Mouse (Mus musculus): ENCODE results near the gene Hnrnpd. TPM values are rescaled to one million over a fixed set of nuclear protein-coding genes. Genes with fewer than 3 reads are reported as not detected.

The Hnrnpd gene
- polyA plus RNA-seq, 1 experiment from 2014 or later: 196 TPM

- Histone ChIP-seq H3K4me2 (no peak overlapping the region), H3K27ac (ENCODE audit: low read depth) (no peak overlapping the region), H3K9me3 (ENCODE audit: low read depth, low read length) (peaks cover 2% of the 10 kb centered on the region; the same call in 1 of the 2 replicates), H3K36me3 (ENCODE audit: insufficient read depth) (no peaks in the 10 kb centered on the region), H3K27me3 (ENCODE audit: insufficient read depth, low read length) (no peaks in the 10 kb centered on the region), H3K4me3 (ENCODE audit: low read depth, low read length) (no peak overlapping the region), H3K4me1 (ENCODE audit: insufficient read depth) (no peaks in the 10 kb centered on the region), H3K9ac (no peak overlapping the region)
- WGBS: 72% methylated on average over 3 of the region's 3 CpGs
- no peak for TF ChIP-seq CTCF (IDR thresholded peaks at IDR 0.05; ENCODE audit: low read depth)
- ATAC-seq (ENCODE audit: insufficient read depth): no peak
- DNase-seq: no peak
Observed at GRCm38 (mm10) chr5:99939440-99939839, 39.3 kb downstream of the Hnrnpd start.

GRCm38 (mm10) chr5:99931910-99932309 lies 46.8 kb downstream of the Hnrnpd start:
- WGBS: 80% methylated on average over 6 of the region's 6 CpGs
- no peaks in the 10 kb centered on the region for H3K4me1 ChIP-seq (ENCODE audit: insufficient read depth)
- no peak overlapping the region for H3K27ac ChIP-seq (ENCODE audit: low read depth)
- DNase-seq (no peak), ATAC-seq (ENCODE audit: insufficient read depth) (no peak)
- H3K36me3 ChIP-seq (ENCODE audit: insufficient read depth): no peaks in the 10 kb centered on the region
- no peak overlapping the region for H3K9ac ChIP-seq
- no peak overlapping the region for H3K4me2 ChIP-seq
- no peak for TF ChIP-seq CTCF (IDR thresholded peaks at IDR 0.05; ENCODE audit: low read depth)
- H3K27me3 ChIP-seq (ENCODE audit: insufficient read depth, low read length): no peaks in the 10 kb centered on the region
- no peak overlapping the region for H3K4me3 ChIP-seq (ENCODE audit: low read depth, low read length)
- no peaks in the 10 kb centered on the region for H3K9me3 ChIP-seq (ENCODE audit: low read depth, low read length)

DNA sequence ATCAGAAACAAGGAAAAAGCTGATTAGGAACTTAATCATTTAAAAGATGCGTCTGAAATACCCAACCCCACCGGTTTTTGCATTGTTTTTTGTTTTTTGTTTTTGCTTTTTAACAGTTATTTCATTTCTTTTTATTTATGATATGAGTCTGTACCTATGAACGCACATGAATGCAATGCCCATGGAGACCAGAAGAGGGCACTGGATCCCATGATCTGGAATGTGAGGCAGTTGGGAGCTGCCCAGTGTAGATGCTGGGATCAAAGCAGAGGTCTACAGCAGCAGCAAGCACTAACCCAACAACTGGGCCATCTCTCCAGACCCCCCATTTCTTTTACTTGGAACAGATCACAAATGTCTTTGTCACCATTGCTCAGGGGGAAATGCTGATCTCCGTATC lies 50.8 kb downstream of the Hnrnpd start:
- no peaks in the 10 kb centered on the region for H3K4me1 ChIP-seq (ENCODE audit: insufficient read depth)
- no peak overlapping the region for H3K4me3 ChIP-seq (ENCODE audit: low read depth, low read length)
- H3K9ac ChIP-seq: no peak overlapping the region
- ATAC-seq (ENCODE audit: insufficient read depth) (no peak), DNase-seq (peak; percentile 76)
- no peaks in the 10 kb centered on the region for H3K9me3 ChIP-seq (ENCODE audit: low read depth, low read length)
- 48% methylated on average over 4 of the region's 4 CpGs for WGBS
- H3K36me3 ChIP-seq (ENCODE audit: insufficient read depth): no peaks in the 10 kb centered on the region
- no peak overlapping the region for H3K4me2 ChIP-seq
- no peak overlapping the region for H3K27ac ChIP-seq (ENCODE audit: low read depth)
- TF ChIP-seq CTCF (IDR thresholded peaks at IDR 0.05; ENCODE audit: low read depth): peak; percentile 73
- H3K27me3 ChIP-seq (ENCODE audit: insufficient read depth, low read length): no peaks in the 10 kb centered on the region

DNA sequence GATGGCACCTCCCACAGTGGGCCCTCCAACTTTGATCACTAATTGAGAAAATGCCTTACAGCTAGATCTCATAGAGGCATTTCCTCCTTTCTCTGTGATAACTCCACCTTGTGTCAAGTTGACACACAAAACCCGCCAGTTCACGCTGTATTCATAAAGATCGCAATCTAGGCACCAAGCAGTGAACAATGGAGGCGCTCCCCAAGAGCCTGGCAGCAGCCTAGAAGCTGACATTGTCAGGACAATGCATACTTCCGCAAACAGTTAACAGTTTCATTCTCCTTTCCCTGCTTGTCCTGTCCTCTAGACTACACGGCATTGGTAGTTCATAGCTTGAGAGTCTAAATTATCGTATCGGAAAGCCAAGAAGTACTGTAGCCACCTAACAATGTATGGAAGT lies 56.7 kb downstream of the Hnrnpd start:
- Histone ChIP-seq H3K27me3 (ENCODE audit: insufficient read depth, low read length) (no peaks in the 10 kb centered on the region), H3K36me3 (ENCODE audit: insufficient read depth) (no peaks in the 10 kb centered on the region), H3K9me3 (ENCODE audit: low read depth, low read length) (no peaks in the 10 kb centered on the region), H3K4me1 (ENCODE audit: insufficient read depth) (no peaks in the 10 kb centered on the region), H3K4me3 (ENCODE audit: low read depth, low read length) (no peak overlapping the region), H3K9ac (no peak overlapping the region), H3K27ac (ENCODE audit: low read depth) (no peak overlapping the region), H3K4me2 (no peak overlapping the region)
- DNase-seq (no peak), ATAC-seq (ENCODE audit: insufficient read depth) (no peak)
- no peak for TF ChIP-seq CTCF (IDR thresholded peaks at IDR 0.05; ENCODE audit: low read depth)
- WGBS: 83% methylated on average over 8 of the region's 8 CpGs

GRCm38 (mm10) chr5:99915494-99915893 lies 63.2 kb downstream of the Hnrnpd start:
- 24% methylated on average over 7 of the region's 7 CpGs for WGBS
- no peak overlapping the region for H3K9ac ChIP-seq
- peak; percentile 35; the same call in 1 of the 2 replicates for ATAC-seq (ENCODE audit: insufficient read depth)

GRCm38 (mm10) chr5:99906181-99906956 lies 72.4 kb downstream of the Hnrnpd start, which contains the start of gene Vamp9:
Gene Vamp9, plus strand, starts transcription at chr5:99906254.
- H3K27me3 ChIP-seq (ENCODE audit: insufficient read depth, low read length): no peaks in the 10 kb centered on the region
- ATAC-seq (ENCODE audit: insufficient read depth): peak; percentile 99
- H3K9ac ChIP-seq: peak within 1 kb of the TSS; percentile 62
- no peaks in the 10 kb centered on the region for H3K9me3 ChIP-seq (ENCODE audit: low read depth, low read length)
- 10% methylated on average over 49 of the region's 49 CpGs for WGBS
- peak within 1 kb of the TSS; percentile 96 for H3K27ac ChIP-seq (ENCODE audit: low read depth)
- DNase-seq: peak; percentile 98
- H3K4me2 ChIP-seq: peak within 1 kb of the TSS; percentile 62
- peak within 1 kb of the TSS; percentile 52 for H3K4me3 ChIP-seq (ENCODE audit: low read depth, low read length)
- H3K4me1 ChIP-seq (ENCODE audit: insufficient read depth): no peaks in the 10 kb centered on the region
- H3K36me3 ChIP-seq (ENCODE audit: insufficient read depth): no peaks in the 10 kb centered on the region
- peak; percentile 66 for TF ChIP-seq CTCF (IDR thresholded peaks at IDR 0.05; ENCODE audit: low read depth)

More at GRCm38 (mm10) chr5:99915494-99915893, 63.2 kb downstream of the Hnrnpd start:
- Histone ChIP-seq H3K4me2 (no peak overlapping the region), H3K36me3 (ENCODE audit: insufficient read depth) (no peaks in the 10 kb centered on the region), H3K4me1 (ENCODE audit: insufficient read depth) (no peaks in the 10 kb centered on the region), H3K4me3 (ENCODE audit: low read depth, low read length) (no peak overlapping the region), H3K27me3 (ENCODE audit: insufficient read depth, low read length) (no peaks in the 10 kb centered on the region), H3K9me3 (ENCODE audit: low read depth, low read length) (no peaks in the 10 kb centered on the region), H3K27ac (ENCODE audit: low read depth) (no peak overlapping the region)
- DNase-seq: peak; percentile 38
- no peak for TF ChIP-seq CTCF (IDR thresholded peaks at IDR 0.05; ENCODE audit: low read depth)

Other genes starting within 250 kb of the Hnrnpd start
- 15.9 and 17.5 TPM in 2 replicates for gene Rasgef1b, start 249.9 kb downstream of the Hnrnpd start, polyA plus RNA-seq (2014; fragmentation: Nextera tagmentation; extraction: Ambion mirVana)
- gene Vamp9, start 72.7 kb downstream of the Hnrnpd start, polyA plus RNA-seq (2014; fragmentation: Nextera tagmentation; extraction: Ambion mirVana): 0.29 TPM in 1 of 2 replicates, not detected in the other
- 2.0 and 3.0 TPM in 2 replicates for gene 4930524J08Rik, start 123 bp upstream of the Hnrnpd start, polyA plus RNA-seq (2014; fragmentation: Nextera tagmentation; extraction: Ambion mirVana)
- gene Hnrnpdl, start 60.7 kb upstream of the Hnrnpd start, polyA plus RNA-seq (2014; fragmentation: Nextera tagmentation; extraction: Ambion mirVana): 200 and 204 TPM in 2 replicates
- 47.9 and 50.8 TPM in 2 replicates for gene Enoph1, start 61.0 kb upstream of the Hnrnpd start, polyA plus RNA-seq (2014; fragmentation: Nextera tagmentation; extraction: Ambion mirVana)
- gene Tmem150c, start 180.9 kb upstream of the Hnrnpd start, polyA plus RNA-seq (2014; fragmentation: Nextera tagmentation; extraction: Ambion mirVana): 3.3 and 5.0 TPM in 2 replicates